Mouse (Mus musculus) testis, adult 2 months (tissue): ENCODE data around the gene Iqsec1. TPM values are rescaled to one million over a fixed set of nuclear protein-coding genes. Genes with fewer than 3 reads are reported as not detected.

ENCODE experiments used
- H3K27ac ChIP-seq: fragments of 200-500 bp; 2 replicates; pipeline ENCODE4 v1.5.1; 2012; ENCODE audit warnings: low read depth, low read length; ENCODE audit not compliant: control insufficient read depth, insufficient read depth
- H3K27me3 ChIP-seq: fragments of 200-500 bp; 2 replicates; pipeline ENCODE4 v1.6.1; 2012; ENCODE audit warnings: mild to moderate bottlenecking, low read length, moderate library complexity; ENCODE audit not compliant: control insufficient read depth, insufficient read depth
- H3K36me3 ChIP-seq: fragments of 200-500 bp; 2 replicates; pipeline ENCODE4 v1.6.1; 2012; ENCODE audit warnings: mild to moderate bottlenecking, low read length; ENCODE audit not compliant: control insufficient read depth, insufficient read depth
- H3K4me1 ChIP-seq: fragments of 200-500 bp; 2 replicates; pipeline ENCODE4 v1.6.1; 2012; ENCODE audit warnings: low read length; ENCODE audit not compliant: control insufficient read depth, insufficient read depth
- H3K4me3 ChIP-seq: fragments of 200-500 bp; 2 replicates; pipeline ENCODE4 v1.5.1; 2012; ENCODE audit warnings: low read depth, mild to moderate bottlenecking, low read length, moderate library complexity, mixed read lengths; ENCODE audit not compliant: control insufficient read depth
- CTCF ChIP-seq: fragments of 200-500 bp; IDR thresholded peaks from 2 replicates; pipeline ENCODE4 v1.5.1; 2012; ENCODE audit warnings: low read depth, mild to moderate bottlenecking, inconsistent platforms, low read length, moderate library complexity; ENCODE audit not compliant: control insufficient read depth, insufficient read depth, insufficient replicate concordance
- POLR2A ChIP-seq: fragments of 200-500 bp; IDR thresholded peaks from 2 replicates; pipeline ENCODE4 v1.6.1; 2012; ENCODE audit warnings: low read depth, mild to moderate bottlenecking, inconsistent platforms, low read length, moderate library complexity; ENCODE audit not compliant: control insufficient read depth
- polyA plus RNA-seq: library from polyadenylated mRNA; depleted of rRNA; stranded (reverse); fragments of >200 nt; gene quantifications from 2 replicates; pipeline ENCODE4 v1.2.3, GENCODE M21; 2012

Gene Iqsec1
- polyA plus RNA-seq, 1 experiment, result 47.2 TPM

DNA sequence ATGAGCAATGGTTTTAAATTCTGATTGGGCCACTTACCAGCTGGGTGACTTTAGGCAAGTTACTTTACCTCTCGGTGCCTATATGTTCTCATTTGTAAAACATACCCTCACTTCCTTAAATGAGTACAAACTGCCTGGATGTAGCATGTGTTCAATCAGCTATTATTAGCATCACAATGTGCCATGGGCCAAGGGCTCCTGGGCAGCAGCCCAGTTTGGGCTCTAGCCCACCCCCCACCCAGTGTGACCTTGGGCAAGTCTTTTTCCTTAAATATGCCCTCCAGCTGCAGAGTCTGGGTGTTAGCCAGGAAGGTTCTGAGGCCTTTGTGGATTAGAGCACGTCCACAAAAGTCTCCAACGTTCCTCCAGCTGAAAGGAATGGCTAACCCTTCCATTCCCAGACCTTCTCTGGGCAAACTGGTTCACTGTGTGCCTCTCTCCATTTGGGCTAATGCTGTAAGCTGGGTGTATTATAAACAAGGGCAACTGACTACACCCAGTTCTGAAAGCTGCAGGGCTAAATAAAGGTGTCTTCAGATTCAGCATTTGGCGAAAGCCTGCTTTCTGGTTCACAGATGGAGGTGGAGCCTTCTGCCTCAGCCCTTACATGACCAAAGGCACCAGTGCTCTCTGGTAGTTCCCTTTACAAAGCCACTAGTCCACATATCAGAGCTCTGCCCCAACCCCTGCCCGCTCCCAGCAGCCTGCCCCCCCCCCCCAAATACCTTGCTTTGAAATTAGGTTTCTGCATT lies 101.3 kb downstream of the Iqsec1 start:
- Histone ChIP-seq H3K27me3 (no peaks in the 10 kb centered on the region), H3K27ac (no peak overlapping the region), H3K4me1 (no peaks in the 10 kb centered on the region), H3K4me3 (no peak overlapping the region; the same call in 1 of the 2 replicates), H3K36me3 (no peaks in the 10 kb centered on the region)
- TF ChIP-seq CTCF (no peak), POLR2A (no peak)

DNA sequence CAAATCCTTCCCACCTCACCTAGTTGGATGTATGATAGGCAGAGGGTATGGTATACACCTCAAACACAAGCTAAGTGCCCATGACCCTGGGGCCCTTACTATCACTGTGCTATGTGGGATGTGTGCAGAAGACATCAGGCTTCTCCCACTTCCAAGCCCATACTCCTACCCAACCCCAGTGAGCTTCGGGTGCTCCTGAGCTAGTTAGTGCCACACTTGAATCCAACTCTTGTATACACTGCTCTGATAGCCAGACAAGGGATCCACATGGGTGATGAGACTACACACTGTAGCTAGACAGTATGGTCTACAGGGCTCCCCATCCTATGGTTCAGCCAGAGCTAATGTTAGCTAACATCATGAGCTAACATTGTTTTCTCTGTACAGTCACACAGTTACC lies 102.9 kb downstream of the Iqsec1 start:
- TF ChIP-seq CTCF, result no peak
- TF ChIP-seq POLR2A, result no peak
- no peak overlapping the region; the same call in 1 of the 2 replicates for H3K4me3 ChIP-seq
- no peak overlapping the region for H3K27ac ChIP-seq
- no peaks in the 10 kb centered on the region for H3K36me3 ChIP-seq
- no peaks in the 10 kb centered on the region for H3K27me3 ChIP-seq
- H3K4me1 ChIP-seq, result no peaks in the 10 kb centered on the region

DNA sequence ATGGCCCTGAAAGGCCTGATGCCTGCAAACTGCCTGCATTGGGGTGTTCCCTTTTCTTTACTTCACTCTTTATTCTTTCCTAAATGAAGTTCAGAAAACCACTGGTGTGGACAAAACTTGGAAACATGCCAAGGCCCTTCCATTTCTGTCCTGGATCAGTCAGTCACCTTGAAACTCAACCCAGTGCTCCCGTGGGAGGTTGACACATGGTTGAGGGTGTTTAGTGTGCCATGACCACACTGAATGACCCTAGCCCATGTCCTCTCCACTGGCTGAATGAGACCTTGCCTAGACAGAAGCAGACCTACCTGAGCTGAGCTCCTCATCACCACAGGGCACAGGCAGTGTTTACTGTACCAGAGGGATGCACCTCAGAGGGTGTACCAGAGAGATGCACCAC lies 103.9 kb downstream of the Iqsec1 start:
- H3K36me3 ChIP-seq, result no peaks in the 10 kb centered on the region
- no peaks in the 10 kb centered on the region for H3K4me1 ChIP-seq
- H3K27ac ChIP-seq, result no peak overlapping the region
- H3K27me3 ChIP-seq, result no peaks in the 10 kb centered on the region
- no peak overlapping the region for H3K4me3 ChIP-seq
- TF ChIP-seq POLR2A, result no peak
- TF ChIP-seq CTCF, result no peak

DNA sequence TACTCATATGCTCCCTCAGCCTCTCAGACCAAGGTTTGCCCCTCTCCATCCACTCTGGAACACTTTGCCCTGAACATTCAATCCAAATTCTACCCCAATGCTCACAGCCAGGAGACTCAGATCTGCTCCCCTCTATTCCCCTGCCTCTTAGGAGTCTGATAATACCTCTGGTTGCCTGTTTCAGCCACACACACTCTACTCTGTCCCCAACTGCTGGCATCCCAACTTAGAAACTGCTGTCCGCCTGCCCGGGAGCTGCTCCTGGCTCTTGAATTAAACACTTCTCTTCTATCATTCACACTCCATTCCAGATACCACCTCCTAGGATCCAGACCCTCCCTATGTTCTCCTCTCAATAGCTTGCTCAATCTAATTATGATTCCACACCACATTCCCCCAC lies 107.5 kb downstream of the Iqsec1 start:
- Histone ChIP-seq H3K27ac (no peak overlapping the region), H3K4me1 (no peaks in the 10 kb centered on the region), H3K4me3 (no peak overlapping the region), H3K27me3 (no peaks in the 10 kb centered on the region), H3K36me3 (no peaks in the 10 kb centered on the region)
- TF ChIP-seq CTCF (no peak), POLR2A (no peak)

DNA sequence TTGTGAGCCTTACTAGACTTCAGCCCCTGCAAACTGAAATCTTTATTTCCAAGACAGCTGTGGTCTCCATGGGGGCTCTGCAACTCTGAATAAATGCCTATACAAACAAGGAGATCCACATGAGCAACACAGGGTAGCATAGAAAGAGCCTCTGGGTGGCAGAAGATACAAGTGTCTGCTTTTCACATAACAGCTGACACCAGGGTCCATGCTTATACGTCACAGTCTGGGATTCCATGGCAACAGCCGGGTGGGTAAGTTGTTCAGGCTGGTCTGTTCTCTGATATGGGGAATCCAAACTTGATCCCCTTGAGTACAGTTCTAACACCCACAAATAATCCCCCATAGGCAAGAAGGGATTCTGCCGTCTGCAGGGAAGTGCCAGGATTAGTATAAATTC lies 108.1 kb downstream of the Iqsec1 start:
- Histone ChIP-seq H3K36me3 (no peaks in the 10 kb centered on the region), H3K27me3 (no peaks in the 10 kb centered on the region), H3K27ac (no peak overlapping the region), H3K4me3 (no peak overlapping the region), H3K4me1 (no peaks in the 10 kb centered on the region)
- TF ChIP-seq POLR2A (no peak), CTCF (no peak)

DNA sequence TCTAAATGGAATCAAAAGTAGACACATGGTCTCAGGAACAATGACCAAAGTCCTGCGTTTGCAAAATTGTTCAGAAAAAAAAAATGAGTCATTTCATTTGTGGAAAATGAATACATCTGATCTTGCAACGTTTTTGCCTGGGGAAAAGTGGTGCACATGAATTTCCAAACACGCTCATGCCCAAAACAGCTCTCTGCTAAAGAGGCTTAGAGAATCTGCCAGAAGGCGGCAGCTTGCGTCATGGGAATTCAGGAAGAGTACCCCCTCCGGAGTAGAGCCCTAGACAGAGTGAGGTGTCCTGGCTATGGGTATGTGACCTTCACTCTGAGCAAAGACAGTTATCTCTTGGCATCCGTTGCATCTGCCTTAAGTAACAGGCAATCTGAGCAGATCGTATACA lies 116.9 kb downstream of the Iqsec1 start:
- Histone ChIP-seq H3K4me3 (no peak overlapping the region), H3K27ac (no peak overlapping the region), H3K36me3 (no peaks in the 10 kb centered on the region), H3K4me1 (no peaks in the 10 kb centered on the region), H3K27me3 (no peaks in the 10 kb centered on the region)
- TF ChIP-seq POLR2A (no peak), CTCF (no peak)

DNA sequence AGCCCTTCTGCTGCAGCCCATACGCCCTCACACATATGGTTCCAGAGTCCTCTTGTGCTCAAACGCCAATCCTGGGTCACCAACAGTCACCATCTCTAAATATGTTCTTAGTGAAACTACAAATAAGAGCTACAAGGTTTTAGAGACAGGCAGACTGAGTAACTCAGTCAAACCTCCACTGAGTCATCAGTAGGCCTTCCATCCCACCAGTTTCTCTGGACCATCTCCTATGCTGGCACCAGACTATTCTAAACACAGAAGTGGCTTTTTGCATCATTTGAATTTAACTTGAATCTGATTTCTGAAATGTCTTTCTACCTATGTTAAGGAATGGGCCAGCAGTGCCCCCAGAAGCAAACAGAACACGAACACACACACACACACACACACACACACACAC lies 120.5 kb downstream of the Iqsec1 start:
- Histone ChIP-seq H3K36me3 (no peaks in the 10 kb centered on the region), H3K27me3 (no peaks in the 10 kb centered on the region), H3K27ac (no peak overlapping the region), H3K4me1 (no peaks in the 10 kb centered on the region), H3K4me3 (no peak overlapping the region)
- TF ChIP-seq CTCF, result no peak
- no peak for TF ChIP-seq POLR2A

DNA sequence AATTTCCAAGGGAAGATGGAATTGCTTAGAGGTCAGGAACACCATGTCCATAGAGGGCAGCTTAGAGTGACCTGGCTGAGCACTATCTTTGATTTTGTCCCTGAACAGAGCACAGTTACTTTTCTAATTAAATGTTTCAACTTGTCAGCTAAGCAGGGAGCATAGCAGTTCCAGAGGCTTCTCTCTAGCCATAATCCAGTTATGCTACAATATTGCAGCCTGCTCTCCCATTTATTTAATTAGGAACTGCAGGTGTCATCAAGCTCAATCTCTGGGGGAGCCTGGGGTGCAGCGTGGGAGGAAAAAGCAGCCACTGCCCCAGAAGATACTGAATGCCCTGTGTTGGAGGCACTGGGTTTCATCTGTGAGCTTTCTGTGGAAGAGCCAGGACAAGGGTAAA lies 127.1 kb downstream of the Iqsec1 start:
- Histone ChIP-seq H3K4me3 (no peak overlapping the region), H3K36me3 (no peaks in the 10 kb centered on the region), H3K27ac (peak overlapping the region; percentile 23), H3K4me1 (peaks cover 2% of the 10 kb centered on the region; the same call in 1 of the 2 replicates), H3K27me3 (no peaks in the 10 kb centered on the region)
- TF ChIP-seq POLR2A (no peak), CTCF (no peak)

DNA sequence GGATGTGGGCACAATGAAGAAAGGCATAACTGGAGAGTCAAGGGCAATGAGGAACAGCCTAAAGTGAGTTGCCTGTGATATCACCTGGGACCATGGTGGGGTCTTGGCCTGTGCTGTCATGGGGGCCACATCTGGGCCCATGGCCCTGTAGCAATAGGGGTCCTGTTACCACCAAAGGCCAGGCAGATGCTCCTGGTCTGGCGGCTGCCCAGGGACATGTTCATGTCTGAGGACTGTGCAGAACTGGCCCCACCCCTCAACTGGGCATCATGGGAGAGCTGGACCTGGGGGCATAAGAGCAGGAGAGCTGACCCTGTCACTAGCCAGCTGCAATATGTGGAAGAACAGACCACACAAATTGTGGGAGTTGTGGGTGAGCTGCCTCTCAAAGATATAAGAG lies 130.6 kb downstream of the Iqsec1 start:
- Histone ChIP-seq H3K27me3 (no peaks in the 10 kb centered on the region), H3K4me1 (peaks cover 2% of the 10 kb centered on the region; the same call in 1 of the 2 replicates), H3K27ac (no peak overlapping the region), H3K4me3 (no peak overlapping the region), H3K36me3 (no peaks in the 10 kb centered on the region)
- TF ChIP-seq POLR2A, result no peak
- TF ChIP-seq CTCF, result no peak
